Mouse (Mus musculus) lung, postnatal 4 days (tissue): ENCODE data around the gene Susd3.

Experiments used
- DNase-seq, 2 experiments: peaks; one replicate each; pipeline ENCODE4 v3.0.0; 2021

Gene Susd3

DNA sequence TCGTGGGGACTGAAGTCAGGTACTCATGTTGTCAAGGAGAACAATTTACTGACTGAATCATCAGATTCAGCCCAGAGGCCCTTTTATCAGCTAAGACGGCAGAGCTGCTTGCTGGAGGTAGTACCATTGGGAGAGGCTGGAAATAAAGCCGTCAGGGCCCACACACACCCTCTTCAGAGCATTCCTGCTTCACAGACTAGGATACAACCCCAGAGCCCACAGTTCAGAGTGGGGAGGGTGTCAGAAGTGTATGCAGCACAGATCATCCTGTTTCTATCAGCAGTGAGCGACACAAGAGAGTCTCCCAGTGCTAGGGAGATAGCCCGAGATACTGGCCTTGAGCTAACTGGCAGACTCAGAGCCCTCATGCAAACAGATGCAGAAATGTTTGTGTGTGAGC is 65.3 kb downstream of the Susd3 start:
- DNase-seq, result no peak

DNA sequence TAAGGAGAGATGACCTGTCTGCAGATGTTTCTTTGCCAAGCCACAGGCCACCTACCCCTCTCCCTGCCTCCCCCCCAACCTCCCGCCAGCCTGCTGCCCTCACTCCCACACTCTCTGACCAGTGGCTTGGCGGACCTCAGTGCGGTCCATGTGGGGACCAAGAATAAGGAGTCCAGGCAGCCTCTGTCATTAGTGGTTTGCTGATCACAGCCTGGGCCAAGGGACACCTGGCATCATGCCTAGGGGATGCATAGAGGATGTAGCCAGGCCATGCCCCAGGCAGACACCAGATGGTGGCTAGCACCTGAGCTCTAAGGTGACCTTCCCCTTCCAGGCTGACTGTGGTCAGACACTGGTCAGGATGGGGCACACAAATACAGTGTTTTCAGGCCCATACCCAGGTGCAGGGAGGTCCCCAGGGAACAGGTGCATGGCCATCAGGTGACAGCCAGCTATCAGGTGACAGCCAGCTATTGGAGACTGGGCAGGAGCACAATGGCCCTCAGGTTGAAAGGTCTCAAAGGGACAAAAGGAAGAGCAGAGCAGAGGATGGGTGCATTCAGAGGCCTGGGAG is 67.0 kb downstream of the Susd3 start:
- DNase-seq, result peak in 1 of 2 experiments; percentile 21

DNA sequence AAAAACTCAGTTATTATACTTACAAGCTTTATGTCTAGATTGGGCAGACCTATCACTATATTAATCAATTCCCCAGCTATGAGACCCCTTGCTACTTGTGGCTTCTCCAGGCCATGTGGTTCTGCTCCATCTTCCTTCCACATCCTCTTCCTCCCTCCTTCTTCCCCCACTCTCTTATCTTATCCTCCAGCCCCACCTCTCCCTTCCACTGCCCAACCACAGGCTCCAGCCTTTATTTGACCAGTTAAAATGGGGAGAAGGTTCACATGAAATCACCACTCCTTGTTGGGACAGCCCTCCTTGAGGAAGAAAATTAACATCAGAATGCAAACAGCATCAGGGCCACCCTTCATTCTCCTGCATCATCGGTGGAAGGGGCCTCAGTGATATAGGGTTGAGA is 67.8 kb downstream of the Susd3 start:
- no peak for DNase-seq
